Mouse (Mus musculus): ENCODE measurements around the gene Arhgap18.
"Not testable (repeated sequence)": the region's sequence is repeated elsewhere in the genome, so short reads cannot be mapped to it uniquely, and the experiment has no call there.

DNA sequence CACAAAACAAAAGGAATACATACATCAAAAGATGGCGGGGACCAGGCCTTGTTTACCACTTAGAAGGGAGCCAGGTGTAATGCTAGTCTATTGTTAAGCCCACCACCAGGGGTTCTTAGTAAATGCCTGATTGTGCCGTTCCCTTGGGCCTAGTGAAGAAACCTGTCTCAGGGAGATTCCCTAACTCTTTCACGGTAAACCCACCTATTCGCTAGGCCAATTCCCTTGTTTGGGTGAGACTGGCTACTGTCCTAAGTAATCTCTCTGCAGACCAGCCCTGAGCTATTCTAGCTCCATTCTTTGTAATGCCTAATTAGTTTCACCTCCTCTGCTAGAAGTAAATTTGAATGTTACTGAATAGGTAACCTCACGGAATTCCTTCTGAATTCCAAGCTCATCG, 182.8 kb downstream of the Arhgap18 start:
- TF ChIP-seq POLR2A (IDR thresholded peaks at IDR 0.05; ENCODE audit: insufficient read length, low read depth); CEBPB (IDR thresholded peaks at IDR 0.05; ENCODE audit: insufficient read depth, poor library complexity, severe bottlenecking); MAX (IDR thresholded peaks at IDR 0.05; ENCODE audit: low read depth); POLR2AphosphoS2 (IDR thresholded peaks at IDR 0.05; ENCODE audit: insufficient read length, low read depth): not testable (repeated sequence)
